Comparison of ENCODE assay signal across 20 mouse cellular contexts in genomic region chrX:164058523-164058922, GRCm38 (mm10). TPM values are rescaled to one million over a fixed set of nuclear protein-coding genes. Genes with fewer than 3 reads are reported as not detected.
"Had no signal": no experiment of that assay in that cellular context is flagged by ENCODE, and none has a peak within 500 bp of the region (broad histone marks: within the 10 kb centered on the region; RNA-seq: fewer than 3 reads in every experiment).

No protein-coding gene starts in this region.

- H3K36me3 ChIP-seq: neural tube, embryonic 13.5 days; neural tube, embryonic 15.5 days; stomach, embryonic 15.5 days had no signal

- H3K27me3 ChIP-seq: stomach, embryonic 15.5 days had no signal

- DNase-seq: retina, postnatal 1 day; right cerebral cortex, adult 18-20 months; right cerebral cortex, postnatal 14 days; right cerebral cortex, postnatal 25 days; spleen, adult 18-20 months; thymus, adult 18-20 months; thymus, adult 2 months; thymus, postnatal 14 days; thymus, postnatal 25 days; thymus, postnatal 36 days; thymus, postnatal 4 days had no signal

- H3K9me3 ChIP-seq: neural tube, embryonic 13.5 days; neural tube, embryonic 15.5 days; stomach, embryonic 15.5 days had no signal

- H3K4me1 ChIP-seq: neural tube, embryonic 13.5 days; neural tube, embryonic 15.5 days; stomach, embryonic 15.5 days had no signal

- H3K9ac ChIP-seq: neural tube, embryonic 13.5 days; neural tube, embryonic 15.5 days; stomach, embryonic 15.5 days had no signal

- H3K27ac ChIP-seq: neural tube, embryonic 13.5 days; neural tube, embryonic 15.5 days; stomach, embryonic 15.5 days; stomach, postnatal 0 days had no signal

- H3K4me3 ChIP-seq: neural tube, embryonic 13.5 days; neural tube, embryonic 15.5 days; stomach, embryonic 15.5 days had no signal

RNA-seq across cellular contexts. Expression of gene Cltrn, which starts 30.1 kb away (rescaled TPM):
- total RNA-seq: neutrophil, adult 5-6 weeks had no signal
- polyA plus RNA-seq: neural tube, embryonic 13.5 days; neural tube, embryonic 14.5 days; neural tube, embryonic 15.5 days; small intestine, adult 2 months; spleen, adult 2 months; testis, adult 2 months; thymus, adult 2 months had no signal
